Mouse (Mus musculus): ENCODE measurements around the gene Magi3. TPM values are rescaled to one million over a fixed set of nuclear protein-coding genes. Genes with fewer than 3 reads are reported as not detected.
A peak's percentile ranks its signal among the peaks of the same experiment; 100 is the strongest.

The Magi3 gene
- polyA plus RNA-seq, 1 experiment from 2014 or later: 6.6 TPM

DNA sequence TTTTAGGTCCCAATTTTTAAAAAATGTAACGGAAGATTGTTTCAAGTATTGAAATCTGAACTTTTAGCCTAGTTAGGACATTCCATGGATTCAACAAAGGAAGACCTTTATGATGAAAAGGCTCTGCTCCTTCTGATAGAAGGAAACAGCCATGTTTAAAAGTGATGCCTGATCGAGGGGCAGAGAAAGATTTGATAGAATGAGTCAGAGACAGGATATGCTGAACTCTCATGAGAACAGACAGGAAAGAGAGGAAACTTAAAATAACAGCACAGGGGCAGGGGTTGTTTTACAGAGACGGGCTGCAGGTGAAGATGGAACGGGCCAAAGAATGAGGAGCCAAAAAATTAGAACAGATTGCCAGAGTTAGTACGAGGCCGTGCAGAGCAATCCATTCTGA lies 59.6 kb downstream of the Magi3 start:
- no peak for ATAC-seq
- Histone ChIP-seq H3K9me3 (ENCODE audit: control insufficient read depth, low read length) (no peaks in the 10 kb centered on the region), H3K36me3 (ENCODE audit: control insufficient read depth, insufficient read depth, low read length) (no peaks in the 10 kb centered on the region), H3K4me2 (ENCODE audit: low read depth, low read length) (no peak overlapping the region), H3K4me3 (ENCODE audit: low read length) (no peak overlapping the region), H3K27me3 (replicated peaks; ENCODE audit: control insufficient read depth, insufficient read depth, low read length) (no peaks in the 10 kb centered on the region), H3K9ac (ENCODE audit: low read depth, low read length) (no peak overlapping the region), H3K27ac (ENCODE audit: low read length) (no peak overlapping the region), H3K4me1 (ENCODE audit: control insufficient read depth, insufficient read depth, low read length) (no peaks in the 10 kb centered on the region)
- WGBS: 89% methylated on average over 6 of the region's 6 CpGs

GRCm38 (mm10) chr3:104150146-104150545 lies 70.0 kb downstream of the Magi3 start:
- Histone ChIP-seq H3K9ac (ENCODE audit: low read depth, low read length) (no peak overlapping the region), H3K9me3 (ENCODE audit: control insufficient read depth, low read length) (no peaks in the 10 kb centered on the region), H3K36me3 (ENCODE audit: control insufficient read depth, insufficient read depth, low read length) (no peaks in the 10 kb centered on the region), H3K4me1 (ENCODE audit: control insufficient read depth, insufficient read depth, low read length) (no peaks in the 10 kb centered on the region), H3K4me2 (ENCODE audit: low read depth, low read length) (no peak overlapping the region), H3K27ac (ENCODE audit: low read length) (no peak overlapping the region), H3K4me3 (ENCODE audit: low read length) (no peak overlapping the region), H3K27me3 (replicated peaks; ENCODE audit: control insufficient read depth, insufficient read depth, low read length) (no peaks in the 10 kb centered on the region)
- no peak for ATAC-seq
- 58% methylated on average over 2 of the region's 2 CpGs for WGBS

DNA sequence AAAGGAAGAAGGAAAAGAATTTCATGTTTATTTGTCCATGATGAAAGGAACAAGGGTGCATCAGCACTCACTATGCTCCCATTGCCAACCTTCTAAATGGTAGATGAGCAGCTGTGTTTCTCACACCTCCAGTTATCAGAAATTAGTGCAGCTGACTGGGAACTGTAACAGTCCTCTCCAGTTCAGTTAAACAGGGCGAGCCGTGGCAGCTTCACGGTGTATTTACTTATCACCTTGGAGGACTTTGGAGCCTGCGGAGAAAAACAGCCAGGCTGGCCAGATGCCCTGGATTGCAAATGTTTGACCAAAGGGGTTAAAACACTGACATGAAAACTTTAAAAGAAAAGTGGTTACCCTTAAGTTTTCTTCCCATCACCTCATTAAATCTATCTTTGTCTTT lies 77.8 kb downstream of the Magi3 start:
- 21% methylated on average over 4 of the region's 4 CpGs for WGBS
- ATAC-seq: peak; percentile 94
- H3K4me2 ChIP-seq (ENCODE audit: low read depth, low read length): no peak overlapping the region
- no peak overlapping the region for H3K4me3 ChIP-seq (ENCODE audit: low read length)
- no peak overlapping the region for H3K9ac ChIP-seq (ENCODE audit: low read depth, low read length)
- no peaks in the 10 kb centered on the region; the same call in 1 of the 2 replicates for H3K4me1 ChIP-seq (ENCODE audit: control insufficient read depth, insufficient read depth, low read length)
- no peaks in the 10 kb centered on the region for H3K9me3 ChIP-seq (ENCODE audit: control insufficient read depth, low read length)
- H3K36me3 ChIP-seq (ENCODE audit: control insufficient read depth, insufficient read depth, low read length): no peaks in the 10 kb centered on the region
- H3K27ac ChIP-seq (ENCODE audit: low read length): no peak overlapping the region
- no peaks in the 10 kb centered on the region for H3K27me3 ChIP-seq (replicated peaks; ENCODE audit: control insufficient read depth, insufficient read depth, low read length)

DNA sequence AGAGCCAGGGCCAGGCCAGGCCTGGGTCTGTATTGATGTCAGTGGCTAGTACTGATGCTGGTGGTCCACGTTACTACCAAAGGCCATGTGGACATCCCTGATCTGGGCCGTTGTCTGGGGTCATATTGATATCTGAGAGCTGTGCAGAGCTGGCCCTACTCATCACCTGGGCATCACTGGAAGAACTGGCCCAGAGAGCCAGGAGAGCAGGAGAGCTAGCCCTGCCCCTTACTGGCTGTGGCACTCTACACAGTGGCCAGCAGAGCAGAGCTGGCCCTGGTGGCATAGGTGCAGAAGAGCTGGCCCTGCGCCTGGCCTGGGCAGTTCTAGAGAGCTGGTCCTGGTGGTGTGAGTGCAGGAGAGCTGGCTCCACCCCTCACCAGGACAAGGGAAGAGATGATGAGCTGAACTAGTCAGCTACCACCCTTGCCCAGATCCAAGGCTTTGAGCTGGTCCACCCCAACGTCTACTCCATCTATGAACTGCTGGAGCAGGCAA lies 81.2 kb downstream of the Magi3 start:
- Histone ChIP-seq H3K27me3 (replicated peaks; ENCODE audit: control insufficient read depth, insufficient read depth, low read length) (no peaks in the 10 kb centered on the region), H3K9me3 (ENCODE audit: control insufficient read depth, low read length) (no peaks in the 10 kb centered on the region), H3K27ac (ENCODE audit: low read length) (no peak overlapping the region), H3K4me1 (ENCODE audit: control insufficient read depth, insufficient read depth, low read length) (no peaks in the 10 kb centered on the region; the same call in 1 of the 2 replicates), H3K4me3 (ENCODE audit: low read length) (no peak overlapping the region), H3K9ac (ENCODE audit: low read depth, low read length) (no peak overlapping the region), H3K36me3 (ENCODE audit: control insufficient read depth, insufficient read depth, low read length) (no peaks in the 10 kb centered on the region), H3K4me2 (ENCODE audit: low read depth, low read length) (no peak overlapping the region)
- WGBS: 89% methylated on average over 4 of the region's 4 CpGs
- ATAC-seq: no peak

GRCm38 (mm10) chr3:104125628-104126027 lies 94.5 kb downstream of the Magi3 start:
- Histone ChIP-seq H3K4me2 (ENCODE audit: low read depth, low read length) (no peak overlapping the region), H3K9ac (ENCODE audit: low read depth, low read length) (no peak overlapping the region)

DNA sequence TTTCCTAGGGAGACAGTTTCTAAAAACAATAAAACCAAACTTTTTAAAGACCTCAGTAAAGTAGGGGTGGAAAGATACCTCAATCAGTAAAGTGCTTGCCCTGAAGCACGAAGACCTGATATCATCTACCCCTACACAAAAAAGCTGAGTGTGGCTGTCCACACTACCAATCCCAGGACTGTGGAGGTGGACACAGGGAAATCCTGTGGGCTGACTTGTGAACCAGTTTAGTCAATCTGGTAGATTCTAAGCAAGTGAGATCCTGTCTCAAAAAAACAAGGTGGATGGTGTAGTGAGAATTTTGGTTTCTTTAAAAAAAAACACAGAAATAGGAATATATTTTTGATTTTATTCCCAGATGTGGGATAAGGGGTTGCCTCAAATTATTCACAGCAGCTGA lies 96.3 kb downstream of the Magi3 start:
- WGBS: 95% methylated on average over 1 of the region's 1 CpGs
- no peak overlapping the region for H3K9ac ChIP-seq (ENCODE audit: low read depth, low read length)
- H3K27me3 ChIP-seq (replicated peaks; ENCODE audit: control insufficient read depth, insufficient read depth, low read length): no peaks in the 10 kb centered on the region
- no peak overlapping the region for H3K4me2 ChIP-seq (ENCODE audit: low read depth, low read length)
- no peak for ATAC-seq
- H3K27ac ChIP-seq (ENCODE audit: low read length): no peak overlapping the region
- no peaks in the 10 kb centered on the region for H3K9me3 ChIP-seq (ENCODE audit: control insufficient read depth, low read length)
- H3K4me1 ChIP-seq (ENCODE audit: control insufficient read depth, insufficient read depth, low read length): no peaks in the 10 kb centered on the region
- H3K4me3 ChIP-seq (ENCODE audit: low read length): no peak overlapping the region
- H3K36me3 ChIP-seq (ENCODE audit: control insufficient read depth, insufficient read depth, low read length): no peaks in the 10 kb centered on the region

More at GRCm38 (mm10) chr3:104125628-104126027, 94.5 kb downstream of the Magi3 start:
- Histone ChIP-seq H3K27me3 (replicated peaks; ENCODE audit: control insufficient read depth, insufficient read depth, low read length) (no peaks in the 10 kb centered on the region), H3K36me3 (ENCODE audit: control insufficient read depth, insufficient read depth, low read length) (no peaks in the 10 kb centered on the region), H3K4me3 (ENCODE audit: low read length) (no peak overlapping the region), H3K27ac (ENCODE audit: low read length) (no peak overlapping the region), H3K9me3 (ENCODE audit: control insufficient read depth, low read length) (no peaks in the 10 kb centered on the region), H3K4me1 (ENCODE audit: control insufficient read depth, insufficient read depth, low read length) (no peaks in the 10 kb centered on the region)
- ATAC-seq: no peak
- 76% methylated on average over 1 of the region's 1 CpGs for WGBS

- Histone ChIP-seq H3K27me3 (replicated peaks; ENCODE audit: control insufficient read depth, insufficient read depth, low read length) (no peaks in the 10 kb centered on the region), H3K36me3 (ENCODE audit: control insufficient read depth, insufficient read depth, low read length) (no peaks in the 10 kb centered on the region), H3K9ac (ENCODE audit: low read depth, low read length) (no peak overlapping the region), H3K27ac (ENCODE audit: low read length) (no peak overlapping the region), H3K9me3 (ENCODE audit: control insufficient read depth, low read length) (no peaks in the 10 kb centered on the region), H3K4me3 (ENCODE audit: low read length) (no peak overlapping the region), H3K4me2 (ENCODE audit: low read depth, low read length) (no peak overlapping the region), H3K4me1 (ENCODE audit: control insufficient read depth, insufficient read depth, low read length) (no peaks in the 10 kb centered on the region)
- ATAC-seq: no peak
- 46% methylated on average over 3 of the region's 3 CpGs for WGBS
These were observed 110.7 kb downstream of the Magi3 start for GRCm38 (mm10) chr3:104109478-104109877.

- no peak for ATAC-seq
- Histone ChIP-seq H3K9ac (ENCODE audit: low read depth, low read length) (no peak overlapping the region), H3K4me2 (ENCODE audit: low read depth, low read length) (no peak overlapping the region), H3K4me3 (ENCODE audit: low read length) (no peak overlapping the region), H3K9me3 (ENCODE audit: control insufficient read depth, low read length) (no peaks in the 10 kb centered on the region), H3K27ac (ENCODE audit: low read length) (no peak overlapping the region), H3K4me1 (ENCODE audit: control insufficient read depth, insufficient read depth, low read length) (no peaks in the 10 kb centered on the region), H3K27me3 (replicated peaks; ENCODE audit: control insufficient read depth, insufficient read depth, low read length) (no peaks in the 10 kb centered on the region), H3K36me3 (ENCODE audit: control insufficient read depth, insufficient read depth, low read length) (no peaks in the 10 kb centered on the region)
- WGBS: 70% methylated on average over 1 of the region's 1 CpGs
These were observed 115.2 kb downstream of the Magi3 start for GRCm38 (mm10) chr3:104104942-104105341.

GRCm38 (mm10) chr3:104101721-104102120 lies 118.5 kb downstream of the Magi3 start:
- H3K9me3 ChIP-seq (ENCODE audit: control insufficient read depth, low read length): no peaks in the 10 kb centered on the region
- H3K4me1 ChIP-seq (ENCODE audit: control insufficient read depth, insufficient read depth, low read length): no peaks in the 10 kb centered on the region
- no peak overlapping the region for H3K4me2 ChIP-seq (ENCODE audit: low read depth, low read length)
- WGBS: 80% methylated on average over 3 of the region's 3 CpGs
- no peak overlapping the region for H3K4me3 ChIP-seq (ENCODE audit: low read length)
- no peaks in the 10 kb centered on the region for H3K36me3 ChIP-seq (ENCODE audit: control insufficient read depth, insufficient read depth, low read length)
- no peak overlapping the region for H3K27ac ChIP-seq (ENCODE audit: low read length)
- no peaks in the 10 kb centered on the region for H3K27me3 ChIP-seq (replicated peaks; ENCODE audit: control insufficient read depth, insufficient read depth, low read length)
- H3K9ac ChIP-seq (ENCODE audit: low read depth, low read length): no peak overlapping the region
- no peak for ATAC-seq

DNA sequence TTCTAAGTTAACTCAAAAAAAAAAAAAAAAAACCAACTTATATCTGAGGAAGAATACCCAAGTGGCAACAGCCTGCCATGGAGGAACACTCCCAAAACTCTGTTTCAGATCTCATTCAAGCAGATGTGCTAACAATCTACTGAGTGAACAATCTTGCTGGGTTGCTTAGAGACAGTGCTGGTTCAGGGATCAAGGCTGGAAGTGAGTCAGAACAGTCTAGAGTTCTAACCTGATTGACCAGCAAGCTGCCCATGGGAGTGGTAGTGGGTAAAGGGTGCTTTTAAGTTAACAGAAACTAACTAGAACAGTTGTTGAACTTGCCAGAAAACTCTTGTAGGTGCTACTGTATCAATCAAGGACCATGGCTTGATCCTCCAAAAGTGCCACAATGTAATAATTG lies 118.9 kb downstream of the Magi3 start:
- Histone ChIP-seq H3K36me3 (ENCODE audit: control insufficient read depth, insufficient read depth, low read length) (no peaks in the 10 kb centered on the region), H3K4me1 (ENCODE audit: control insufficient read depth, insufficient read depth, low read length) (no peaks in the 10 kb centered on the region), H3K4me2 (ENCODE audit: low read depth, low read length) (no peak overlapping the region)

More for the DNA sequence above, 118.9 kb downstream of the Magi3 start:
- no peak overlapping the region for H3K4me3 ChIP-seq (ENCODE audit: low read length)
- H3K27me3 ChIP-seq (replicated peaks; ENCODE audit: control insufficient read depth, insufficient read depth, low read length): no peaks in the 10 kb centered on the region
- H3K27ac ChIP-seq (ENCODE audit: low read length): no peak overlapping the region
- H3K9ac ChIP-seq (ENCODE audit: low read depth, low read length): no peak overlapping the region
- ATAC-seq: no peak
- no peaks in the 10 kb centered on the region for H3K9me3 ChIP-seq (ENCODE audit: control insufficient read depth, low read length)

Data from intestine, embryonic 16.5 days (tissue).